Mouse (Mus musculus) erythroid progenitor cell, adult 5-6 weeks (primary cell): ENCODE data around the gene Mrps12. TPM values are rescaled to one million over a fixed set of nuclear protein-coding genes. Genes with fewer than 3 reads are reported as not detected.
A peak's percentile ranks its signal among the peaks of the same experiment; 100 is the strongest.

ENCODE experiments used
- ATAC-seq: replicated peaks from 2 replicates; pipeline ENCODE4 v1.8.0; 2016; ENCODE audit warnings: moderate number of reproducible peaks, mild to moderate bottlenecking, moderate TSS enrichment, inconsistent platforms; ENCODE audit not compliant: poor library complexity, low FRiP score, severe bottlenecking
- total RNA-seq, 2 experiments: library from RNA; stranded (forward) in 1 of 2; stranded (reverse) in 1 of 2; fragments of 150-400 nt in 1 of 2; fragments of 186-747, 209-891 nt in 1 of 2; gene quantifications; 2 replicates each; pipeline versions ENCODE4 v1.2.3 to v1.2.4; 2015 to 2017; ENCODE audit warnings: low replicate concordance in 2 of 2

Gene Mrps12
- total RNA-seq (2015; ENCODE audit: low replicate concordance) (12.6 and 27.2 TPM in 2 replicates), total RNA-seq (2017; ENCODE audit: low replicate concordance) (16.2 and 17.5 TPM in 2 replicates)

DNA sequence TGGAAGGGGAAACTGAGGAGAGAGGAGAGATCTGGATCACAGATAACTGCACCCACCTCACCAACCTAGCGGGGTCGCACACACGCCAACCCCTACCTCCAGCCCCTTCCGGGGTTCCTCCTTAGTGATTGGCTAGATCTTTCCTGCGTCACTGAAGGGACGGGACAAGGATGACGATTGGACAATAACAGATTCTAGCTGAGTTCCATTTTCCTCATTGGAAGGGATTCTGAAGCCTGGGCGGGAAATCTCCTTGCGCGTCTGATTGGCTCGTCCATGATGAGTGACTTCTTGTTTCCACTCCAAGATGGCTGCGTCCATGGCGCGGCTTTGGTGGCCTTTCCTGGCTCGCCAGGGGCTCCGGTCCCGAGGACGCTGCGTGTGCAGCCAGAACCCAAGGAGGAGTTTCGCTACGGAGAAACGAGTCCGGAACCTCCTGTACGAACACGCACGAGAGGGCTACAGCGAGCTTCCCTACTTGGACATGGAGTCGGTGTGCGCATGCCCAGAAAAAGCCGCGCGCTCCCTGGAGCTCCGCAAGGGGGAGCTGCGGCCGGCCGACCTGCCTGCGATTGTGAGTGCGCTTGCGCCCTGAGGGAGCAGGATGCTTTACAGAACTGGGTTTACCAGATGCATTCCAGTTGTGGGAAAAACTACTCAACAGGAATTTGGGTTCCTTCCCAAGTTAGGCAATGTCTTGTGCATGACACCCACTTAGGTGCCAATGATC lies at the start of gene Mrps12, which contains the start of gene Sars2:
Gene Mrps12, minus strand, starts transcription at position 112 of the 730 bp plus-strand sequence.
Gene Sars2, plus strand, starts transcription at position 284 of the 730 bp plus-strand sequence.
- ATAC-seq = peak; percentile 95

GRCm38 (mm10) chr7:28790066-28790806 lies 48.6 kb upstream of the Mrps12 start:
- ATAC-seq = no peak

GRCm38 (mm10) chr7:28789235-28789634 lies 47.6 kb upstream of the Mrps12 start:
- ATAC-seq = no peak

DNA sequence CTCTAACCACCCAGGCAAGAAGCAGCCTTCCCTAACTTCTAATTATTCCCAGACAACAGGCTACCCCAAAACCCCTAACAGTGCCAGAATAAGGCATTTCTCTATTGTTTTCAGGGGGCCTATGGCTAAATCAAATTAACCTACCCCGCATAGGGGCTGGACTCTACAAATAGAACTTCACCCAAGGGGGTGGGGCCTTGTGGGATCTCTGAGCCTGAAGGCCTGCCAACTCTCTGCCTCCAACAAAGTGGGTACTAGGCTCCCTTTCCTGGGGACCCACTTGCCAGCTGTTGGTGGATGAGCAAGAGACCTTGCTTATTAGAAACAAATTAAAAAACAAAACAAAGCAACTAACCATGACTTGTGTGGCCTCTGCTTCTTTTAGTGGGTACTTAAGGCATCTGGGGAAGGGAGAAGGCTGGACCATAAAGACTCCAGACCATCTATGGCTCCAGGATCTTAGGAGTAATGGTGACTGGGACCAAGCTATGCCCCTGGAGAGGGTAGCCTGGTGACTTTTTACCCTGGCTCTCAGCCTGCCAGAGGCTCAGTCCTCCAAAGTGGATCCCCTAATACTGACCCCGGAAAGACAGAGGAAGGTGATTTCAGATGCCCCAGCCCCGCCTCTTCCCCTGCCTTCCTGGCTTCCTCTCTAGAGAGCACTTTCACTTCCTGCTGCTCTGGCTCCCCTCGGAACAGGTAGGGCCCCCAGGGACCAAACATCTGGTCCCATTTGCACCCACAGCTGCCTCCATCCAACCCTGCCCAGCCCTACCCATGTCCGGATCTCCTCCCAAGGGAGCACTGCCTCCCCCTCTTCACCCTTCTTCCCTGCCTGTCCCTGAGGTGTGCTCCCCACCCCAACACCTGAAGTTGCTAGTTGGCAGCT lies 46.9 kb upstream of the Mrps12 start, which contains the start of gene Rinl:
Gene Rinl, plus strand, starts transcription at position 663 of the 889 bp plus-strand sequence.
- ATAC-seq = no peak

GRCm38 (mm10) chr7:28787884-28788283 lies 46.3 kb upstream of the Mrps12 start:
- ATAC-seq = no peak

- ATAC-seq = no peak
Measured at GRCm38 (mm10) chr7:28785161-28785560, 43.5 kb upstream of the Mrps12 start.

GRCm38 (mm10) chr7:28781261-28781663 lies 39.6 kb upstream of the Mrps12 start:
- ATAC-seq = no peak

GRCm38 (mm10) chr7:28780857-28781256 lies 39.2 kb upstream of the Mrps12 start:
- ATAC-seq = no peak

DNA sequence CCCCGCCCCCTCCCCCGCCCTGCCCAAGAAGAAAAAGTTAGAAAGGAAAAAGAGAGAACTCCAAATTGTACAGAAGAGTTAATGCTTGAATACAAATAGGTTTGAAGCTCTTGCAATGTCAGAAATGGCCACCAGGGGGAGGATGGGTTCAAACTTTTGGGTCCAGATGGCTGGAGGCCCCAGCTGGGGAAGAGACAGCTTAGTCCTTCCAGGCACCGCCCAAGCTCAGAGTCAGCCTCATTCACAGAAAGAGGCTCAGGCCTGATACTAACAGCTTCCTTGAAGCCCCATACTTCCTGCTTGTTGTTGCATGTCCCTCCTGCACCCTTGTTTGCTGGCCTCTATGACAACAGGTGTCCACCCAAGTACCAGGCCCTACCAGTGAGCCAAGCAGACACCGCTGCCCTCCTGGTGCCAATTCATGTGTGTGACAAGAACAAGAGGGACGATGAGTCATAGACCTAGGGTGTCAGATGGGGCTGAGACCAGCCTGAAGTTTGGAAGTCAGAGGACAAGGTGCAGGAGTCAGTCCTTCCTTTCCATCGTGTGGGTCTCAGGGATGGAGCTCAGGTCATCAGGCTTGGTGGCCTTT lies 38.5 kb upstream of the Mrps12 start:
- peak; percentile 73 for ATAC-seq

DNA sequence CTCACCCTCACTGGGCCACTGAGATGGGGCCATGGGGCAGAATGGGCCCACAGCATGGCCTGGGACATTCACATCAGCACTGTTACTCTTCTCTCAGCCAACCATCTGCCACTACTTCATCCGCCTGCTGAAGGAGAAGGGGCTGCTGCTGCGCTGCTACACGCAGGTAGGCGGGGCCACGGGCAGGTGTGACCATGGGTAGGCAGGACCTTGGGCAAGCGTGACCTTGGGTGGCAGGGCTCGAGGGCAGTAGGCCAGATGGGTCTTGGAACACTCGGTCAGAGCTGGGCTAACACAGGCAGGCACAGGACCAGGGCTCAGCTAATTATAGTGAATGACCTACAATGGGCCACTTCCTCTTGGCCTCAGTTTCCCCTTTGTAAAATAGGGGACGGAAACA lies 37.2 kb upstream of the Mrps12 start:
- ATAC-seq = no peak

- ATAC-seq = no peak
Measured at GRCm38 (mm10) chr7:28775129-28775528, 33.5 kb upstream of the Mrps12 start.

GRCm38 (mm10) chr7:28774164-28774563 lies 32.5 kb upstream of the Mrps12 start:
- ATAC-seq = no peak

GRCm38 (mm10) chr7:28773163-28773562 lies 31.5 kb upstream of the Mrps12 start:
- ATAC-seq = no peak

DNA sequence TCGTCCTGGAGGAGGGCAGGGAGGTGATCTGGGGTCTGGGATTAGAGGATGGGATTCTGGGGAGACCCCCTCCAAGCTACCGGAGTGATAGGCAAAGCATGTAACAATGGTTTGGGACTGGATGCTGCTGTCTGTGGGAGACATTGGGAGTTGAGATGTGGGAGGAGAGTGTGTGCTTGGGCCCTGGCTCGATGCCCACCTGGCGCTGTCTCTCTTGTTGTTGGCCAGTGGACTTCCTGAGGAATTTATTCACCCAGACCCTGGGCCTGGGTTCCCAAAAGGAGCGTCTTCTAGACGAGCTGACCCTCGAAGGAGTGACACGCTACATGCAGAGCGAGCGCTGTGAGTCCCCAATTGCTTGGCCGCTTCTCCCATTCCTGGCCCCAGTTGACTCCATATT lies 30.2 kb upstream of the Mrps12 start:
- ATAC-seq = no peak

GRCm38 (mm10) chr7:28770309-28770708 lies 28.7 kb upstream of the Mrps12 start:
- no peak for ATAC-seq

DNA sequence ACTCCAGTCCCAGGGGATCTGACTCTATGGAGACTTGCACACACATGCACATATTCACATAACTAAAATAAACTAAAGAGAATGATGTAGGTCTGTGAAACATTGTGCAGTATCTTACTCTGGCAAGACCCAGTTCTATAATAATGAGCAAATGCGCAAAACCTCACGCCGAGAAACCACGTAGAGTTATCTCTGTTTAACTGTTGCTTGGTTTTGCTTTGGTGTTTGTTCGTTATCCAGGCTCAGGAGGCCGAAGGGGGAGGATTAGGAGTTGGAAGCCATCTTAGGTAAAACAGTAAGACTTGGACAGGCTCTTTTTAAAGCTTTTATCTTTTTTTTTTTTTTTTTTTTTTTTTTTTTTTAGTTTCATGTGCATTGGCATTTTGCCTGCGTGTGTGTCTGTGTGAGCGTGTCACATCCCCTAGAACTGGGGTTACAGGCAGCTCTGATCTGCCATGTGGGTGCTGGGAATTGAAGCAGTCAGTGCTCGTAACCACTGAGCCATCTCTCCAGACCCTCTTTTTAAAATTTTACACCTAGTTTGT lies 27.9 kb upstream of the Mrps12 start:
- ATAC-seq = no peak

GRCm38 (mm10) chr7:28767462-28767965 lies 25.9 kb upstream of the Mrps12 start, which contains the start of gene Nfkbib:
Gene Nfkbib (minus strand): TSS chr7:28767512.
- ATAC-seq = no peak

GRCm38 (mm10) chr7:28766910-28767309 lies 25.3 kb upstream of the Mrps12 start:
- ATAC-seq = no peak
